Mouse (Mus musculus): Measurements from ENCODE around the gene Mosmo.
A peak's percentile ranks its signal among the peaks of the same experiment; 100 is the strongest.

GRCm38 (mm10) chr7:120690634-120691033, 13.2 kb downstream of the Mosmo start:
- TF ChIP-seq RAD21 (IDR thresholded peaks at IDR 0.05; ENCODE audit: low read depth, low read length): no peak
- TF ChIP-seq CTCF (conservative IDR thresholded peaks at IDR 0.05 in 1 of 2, IDR thresholded peaks at IDR 0.05 in 1 of 2; ENCODE audit: low read depth in 2 of 2, low read length in 2 of 2): peak in 1 of 2 experiments; percentile 28; a peak in 2 of 4 replicates
- TF ChIP-seq JUND (conservative IDR thresholded peaks at IDR 0.05; ENCODE audit: low read depth, low read length): no peak
- no peak for TF ChIP-seq CHD2 (IDR thresholded peaks at IDR 0.05; ENCODE audit: low read length)

All from CH12.LX (cell line).